Mouse (Mus musculus) left cerebral cortex, postnatal 4 days (tissue): ENCODE data around the gene 1700056E22Rik. TPM values are rescaled to one million over a fixed set of nuclear protein-coding genes. Genes with fewer than 3 reads are reported as not detected.

ENCODE experiments used
- DNase-seq: peaks from one replicate; pipeline ENCODE4 v3.0.0-alpha.2; 2022
- intact Hi-C: fragments of 180-260 bp; cut with DNase I; formaldehyde crosslinking; loops from one replicate; pipeline ENCODE4 v1.15.1; 2025
- total RNA-seq, 2 experiments: library from RNA; stranded (reverse); gene quantifications; 2 replicates each; pipeline ENCODE4 v1.2.3; 2021

1700056E22Rik gene
- total RNA-seq, 2 experiments from 2014 or later: 0.28 TPM; not detected in 1

GRCm38 (mm10) chr1:184051824-184052223 is 17.7 kb upstream of the 1700056E22Rik start:
- intact Hi-C loops: no loop called here

GRCm38 (mm10) chr1:184051286-184051685 is 17.2 kb upstream of the 1700056E22Rik start:
- DNase-seq: no peak
- intact Hi-C loops: no loop called here

More at GRCm38 (mm10) chr1:184051824-184052223, 17.7 kb upstream of the 1700056E22Rik start:
- DNase-seq: peak; percentile 36

- intact Hi-C loops: no loop called here
- no peak for DNase-seq
Observed at GRCm38 (mm10) chr1:184048675-184049418, 14.7 kb upstream of the 1700056E22Rik start.

- DNase-seq: no peak
- intact Hi-C loops: no loop called here
Observed at GRCm38 (mm10) chr1:184047818-184048217, 13.7 kb upstream of the 1700056E22Rik start.

- DNase-seq: no peak
- intact Hi-C loops: no loop called here
Observed at GRCm38 (mm10) chr1:184046070-184046677, 12.1 kb upstream of the 1700056E22Rik start.

GRCm38 (mm10) chr1:184043391-184043790 is 9.3 kb upstream of the 1700056E22Rik start:
- DNase-seq: no peak
- intact Hi-C loops: no loop called here

GRCm38 (mm10) chr1:184042745-184043144 is 8.6 kb upstream of the 1700056E22Rik start:
- no peak for DNase-seq
- intact Hi-C loops: no loop called here

GRCm38 (mm10) chr1:184041778-184042573 is 7.9 kb upstream of the 1700056E22Rik start:
- DNase-seq: no peak
- intact Hi-C loops: no loop called here

GRCm38 (mm10) chr1:184040906-184041305 is 6.8 kb upstream of the 1700056E22Rik start:
- intact Hi-C loops: no loop called here
- no peak for DNase-seq

GRCm38 (mm10) chr1:184040181-184040580 is 6.1 kb upstream of the 1700056E22Rik start:
- no peak for DNase-seq
- intact Hi-C loops: no loop called here

GRCm38 (mm10) chr1:184039301-184039700 is 5.2 kb upstream of the 1700056E22Rik start:
- no peak for DNase-seq
- intact Hi-C loops: loop anchor here (10.0 kb wide), 1 partner anchor 196 kb away; no protein-coding TSS in a partner anchor

GRCm38 (mm10) chr1:184037802-184038201 is 3.7 kb upstream of the 1700056E22Rik start:
- intact Hi-C loops: loop anchor here (10.0 kb wide), 1 partner anchor 197 kb away; no protein-coding TSS in a partner anchor
- DNase-seq: no peak

GRCm38 (mm10) chr1:184035346-184035903 is 1.3 kb upstream of the 1700056E22Rik start:
- intact Hi-C loops: loop anchor here (10.0 kb wide), 1 partner anchor 199 kb away; no protein-coding TSS in a partner anchor
- DNase-seq: no peak

GRCm38 (mm10) chr1:184034741-184035181 is 660 bp upstream of the 1700056E22Rik start:
- intact Hi-C loops: loop anchor here (10.0 kb wide), 1 partner anchor 200 kb away; no protein-coding TSS in a partner anchor
- DNase-seq: peak; percentile 36

GRCm38 (mm10) chr1:184033390-184034010 is 601 bp downstream of the 1700056E22Rik start:
- intact Hi-C loops: loop anchor here (10.0 kb wide), 1 partner anchor 201 kb away; no protein-coding TSS in a partner anchor
- no peak for DNase-seq

GRCm38 (mm10) chr1:184032682-184033389 is 1.3 kb downstream of the 1700056E22Rik start:
- no peak for DNase-seq
- intact Hi-C loops: loop anchor here (10.0 kb wide), 1 partner anchor 202 kb away; no protein-coding TSS in a partner anchor

- DNase-seq: no peak
- intact Hi-C loops: loop anchor here (10.0 kb wide), 1 partner anchor 205 kb away; no protein-coding TSS in a partner anchor
Observed at GRCm38 (mm10) chr1:184030070-184030802, 3.9 kb downstream of the 1700056E22Rik start.

GRCm38 (mm10) chr1:184027039-184027438 is 7.1 kb downstream of the 1700056E22Rik start:
- no peak for DNase-seq
- intact Hi-C loops: no loop called here

- intact Hi-C loops: no loop called here
- no peak for DNase-seq
Observed at GRCm38 (mm10) chr1:184025079-184025478, 9.0 kb downstream of the 1700056E22Rik start.
